Mouse (Mus musculus): ENCODE measurements at regions not wholly inside any gene's neighbourhood (a gene's known extent, or its start where the extent isn't known, plus 50 kb on each side); places are given as distances from the start of the nearest gene placed in this dataset.

DNA sequence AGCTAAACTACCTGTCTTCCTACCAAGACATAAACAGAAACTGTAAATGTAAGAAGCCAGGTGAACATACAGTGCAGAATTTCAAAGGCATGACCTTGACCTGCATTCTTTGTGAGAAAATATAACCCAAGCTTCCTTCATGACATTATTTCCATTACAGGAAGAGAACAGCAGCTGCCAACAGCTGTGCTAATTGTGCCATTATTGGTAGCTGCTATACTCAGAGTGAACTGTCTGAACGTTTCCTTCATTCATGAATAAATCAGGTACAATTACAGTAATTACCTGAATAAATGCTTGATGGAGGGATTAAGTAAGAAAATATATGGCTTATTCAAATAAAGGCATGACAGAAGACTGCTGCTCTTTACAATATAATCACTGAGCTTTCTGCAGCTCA, 696.3 kb upstream of the Luzp2 start:
- TF ChIP-seq CTCF (IDR thresholded peaks at IDR 0.05; ENCODE audit: borderline replicate concordance, extremely low read depth, insufficient read depth, insufficient read length) (no peak), POLR2A (IDR thresholded peaks at IDR 0.05; ENCODE audit: borderline replicate concordance, extremely low read depth, insufficient read depth, insufficient read length, poor library complexity, severe bottlenecking) (no peak)

Measured in brain, embryonic 14.5 days (tissue).